Mouse (Mus musculus) embryo, embryonic 9.5 days (tissue): ENCODE measurements around the gene 1700009N14Rik.

ENCODE experiments used
- DNase-seq: peaks from one replicate; pipeline ENCODE4 v3.0.0-alpha.2; 2017; ENCODE audit errors: extremely low spot score

Gene 1700009N14Rik

GRCm38 (mm10) chr4:39450069-39450468 is at the start of gene 1700009N14Rik:
1700009N14Rik (plus strand) TSS chr4:39450295.
- no peak for DNase-seq

- DNase-seq: no peak
Measured at GRCm38 (mm10) chr4:39437870-39438367, 12.2 kb upstream of the 1700009N14Rik start.

GRCm38 (mm10) chr4:39474291-39474690 is 24.2 kb downstream of the 1700009N14Rik start:
- no peak for DNase-seq

- no peak for DNase-seq
Measured at GRCm38 (mm10) chr4:39486393-39486792, 36.3 kb downstream of the 1700009N14Rik start.

- no peak for DNase-seq
Measured at GRCm38 (mm10) chr4:39493596-39493995, 43.5 kb downstream of the 1700009N14Rik start.

GRCm38 (mm10) chr4:39495875-39496274 is 45.8 kb downstream of the 1700009N14Rik start:
- no peak for DNase-seq
